Mouse (Mus musculus): ENCODE results near the gene Palm2.

GRCm38 (mm10) chr4:57452661-57453060, 18.6 kb downstream of the Palm2 start:
- TF ChIP-seq CTCF (IDR thresholded peaks at IDR 0.05; ENCODE audit: borderline replicate concordance, insufficient read depth, low read length), result no peak
- no peak for TF ChIP-seq POLR2A (IDR thresholded peaks at IDR 0.05; ENCODE audit: low read depth, low read length)

Data from embryonic fibroblast, embryonic 13.5 days (primary cell).